Mouse (Mus musculus) 416B (cell line): ENCODE results near the gene Fpr2.
A peak's percentile ranks its signal among the peaks of the same experiment; 100 is the strongest.
"Not testable (repeated sequence)": the region's sequence is repeated elsewhere in the genome, so short reads cannot be mapped to it uniquely, and the experiment has no call there.

Experiments used
- DNase-seq: peaks from one replicate; pipeline ENCODE4 v3.0.0; 2011; ENCODE audit warnings: low read depth

Gene Fpr2

DNA sequence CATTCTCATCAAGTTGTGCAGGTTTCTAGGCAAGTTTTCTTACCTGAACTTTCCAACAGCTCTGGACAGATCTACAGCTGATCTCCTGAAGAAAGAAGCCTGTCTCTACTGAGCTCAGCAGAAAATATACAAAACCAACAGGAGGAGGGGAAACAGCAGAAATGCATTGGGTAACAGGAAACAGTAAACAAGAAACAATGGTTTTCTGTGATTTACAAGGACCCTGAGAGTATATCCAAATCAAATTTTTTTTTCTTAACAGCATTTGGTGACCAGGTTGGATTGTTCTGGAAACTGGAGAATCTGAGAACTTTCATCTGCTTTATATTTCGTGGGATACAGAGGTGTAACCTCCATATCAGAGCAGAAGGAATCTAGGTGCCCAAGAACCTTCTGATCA, 3.8 kb upstream of the Fpr2 start, which contains the start of gene Fpr1:
Fpr1 (minus strand) TSS at position 101 of the 400 bp plus-strand sequence.
- DNase-seq = no peak

DNA sequence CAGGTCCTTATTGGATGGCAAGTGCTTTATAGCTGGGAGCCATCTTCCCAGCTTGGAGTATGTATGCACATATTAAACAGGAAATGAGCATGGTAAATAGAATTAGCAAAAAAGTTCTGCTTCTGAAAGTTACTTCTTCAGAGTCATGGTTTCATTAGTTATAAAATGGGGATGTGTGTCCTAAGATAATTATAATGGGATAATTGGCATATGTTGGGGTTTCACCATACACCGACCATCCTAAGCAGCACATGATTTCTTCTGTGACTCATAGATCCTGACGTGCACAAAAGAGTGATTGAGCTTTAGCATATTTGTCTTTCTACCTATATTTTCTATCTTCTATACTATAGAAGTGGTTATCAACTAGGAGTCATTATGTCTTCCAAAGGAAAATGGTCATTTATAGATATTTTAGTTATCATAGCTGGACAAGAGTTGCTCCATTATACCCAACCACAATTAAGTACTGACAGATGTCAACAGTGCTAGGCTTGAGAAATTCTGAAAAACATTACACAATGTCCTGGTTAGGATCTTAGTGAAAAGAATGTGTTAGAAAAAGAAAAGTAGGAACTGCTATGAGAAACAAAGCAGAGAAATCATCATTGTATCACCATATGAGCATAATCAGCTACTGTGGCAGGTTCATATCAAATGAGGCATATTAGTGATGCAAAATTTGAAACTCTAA, 2.3 kb downstream of the Fpr2 start:
- peak; percentile 64 for DNase-seq

DNA sequence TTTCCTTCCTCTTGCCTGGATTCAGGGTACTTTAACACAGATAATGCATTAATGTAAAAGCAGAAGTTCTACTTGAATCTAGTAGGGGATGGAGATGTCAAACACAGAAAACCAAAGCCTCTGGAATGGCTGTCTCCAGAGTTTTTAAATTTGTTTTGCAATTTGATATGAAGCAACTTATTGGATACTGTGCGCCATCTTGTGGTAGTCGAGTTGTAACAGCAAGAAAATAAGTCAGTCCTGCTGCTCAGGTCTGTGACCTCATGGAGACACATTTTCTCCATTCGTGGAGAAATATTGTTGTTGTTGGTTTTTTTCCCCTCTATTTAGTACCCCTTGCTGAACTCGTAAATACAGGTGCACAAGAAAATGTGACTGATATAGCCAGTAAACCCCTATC, 8.4 kb downstream of the Fpr2 start:
- DNase-seq = peak; percentile 85

DNA sequence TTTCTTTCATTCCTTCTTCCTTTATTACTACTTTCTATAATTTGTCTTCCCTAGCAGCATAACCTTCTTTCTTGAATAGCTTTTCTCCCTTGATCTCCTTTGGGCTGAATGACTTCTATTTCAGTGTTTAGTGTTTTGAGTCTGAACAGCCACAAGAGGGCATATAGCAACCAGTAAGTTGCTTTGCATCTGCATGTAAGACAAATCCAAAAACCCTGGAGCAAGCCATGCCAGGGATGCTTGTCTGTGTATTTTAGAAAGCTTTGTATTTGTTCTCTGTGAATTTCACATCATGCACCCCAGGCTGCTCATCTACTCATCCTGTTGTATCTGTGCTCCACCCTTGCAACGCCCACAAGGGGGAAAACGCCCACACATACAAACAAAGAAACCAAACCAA, 11.6 kb downstream of the Fpr2 start:
- peak; percentile 62 for DNase-seq

DNA sequence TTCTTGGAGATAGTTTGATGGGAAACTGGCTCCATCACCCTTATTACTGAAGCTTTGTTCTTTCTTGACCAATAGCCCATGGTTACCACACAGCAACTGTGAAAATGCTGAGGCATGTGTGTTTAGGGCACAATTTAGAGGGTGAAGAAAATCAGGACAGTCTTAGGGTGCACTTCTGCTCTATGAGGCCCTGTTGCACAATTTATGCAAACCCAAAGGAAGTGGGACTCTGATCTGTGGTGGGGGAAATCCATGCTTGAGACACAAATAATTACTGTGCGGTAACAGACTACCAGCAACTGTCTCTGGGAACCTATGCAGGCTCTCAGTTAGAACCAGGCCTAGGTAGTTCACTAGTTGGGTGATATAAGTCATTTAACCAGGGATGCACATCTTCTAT, 13.1 kb downstream of the Fpr2 start:
- DNase-seq = peak; percentile 72

DNA sequence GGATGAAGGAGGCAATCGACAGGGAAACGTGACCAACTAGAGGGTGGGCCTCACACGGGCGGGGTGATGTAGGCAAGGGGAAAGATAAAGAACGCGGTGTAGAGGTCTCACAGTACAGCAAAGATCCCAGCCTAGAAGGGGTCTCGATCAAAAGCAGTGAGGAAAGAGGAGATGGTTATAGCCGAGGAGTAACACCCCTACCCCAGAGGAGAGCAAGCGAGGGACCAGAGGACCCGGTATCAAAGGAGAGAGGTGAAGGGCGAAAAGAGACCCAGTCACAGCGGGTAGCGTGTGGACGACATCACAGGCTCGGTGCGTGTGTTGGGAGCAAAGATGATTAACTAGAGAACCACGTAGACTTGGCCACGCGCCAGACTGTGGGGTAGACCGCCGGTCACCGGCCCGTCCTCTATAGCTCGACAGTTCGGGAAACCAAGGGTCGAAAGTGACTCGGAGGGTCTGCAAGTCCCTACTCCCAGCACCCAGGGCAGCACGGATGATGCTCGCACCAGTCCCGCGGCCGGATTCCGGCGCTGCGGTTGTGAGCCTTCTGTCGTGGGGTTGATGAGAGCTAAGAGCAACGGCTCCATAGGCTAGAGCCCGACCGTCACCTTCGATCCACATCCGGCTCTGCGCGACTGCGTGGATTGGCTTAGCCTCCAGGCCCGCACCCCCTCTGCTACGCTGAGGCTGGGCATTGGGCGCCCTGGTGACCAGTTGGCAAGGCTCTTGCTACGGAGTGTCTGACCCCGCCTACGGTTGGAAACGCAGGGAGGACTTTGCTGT, 22.2 kb downstream of the Fpr2 start:
- no peak for DNase-seq

DNA sequence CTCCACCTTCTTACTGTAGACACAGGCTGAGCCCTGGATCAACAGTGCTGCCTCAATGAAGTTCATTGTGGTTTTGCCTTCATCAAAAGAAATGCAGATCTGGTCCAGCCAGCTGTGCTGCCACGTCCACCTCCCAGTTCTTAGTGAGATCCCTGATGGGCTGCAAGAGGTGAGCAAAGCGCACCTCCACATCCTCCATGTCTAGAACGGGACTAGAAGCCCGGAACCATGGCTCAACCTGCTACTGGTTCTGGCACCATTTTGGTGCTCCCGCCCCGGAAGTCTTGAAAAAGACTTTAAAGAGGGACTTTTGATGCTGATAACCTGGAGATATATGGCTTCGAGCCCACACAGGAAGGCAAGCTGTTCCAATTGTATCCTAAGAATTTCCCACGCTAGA, 25.0 kb downstream of the Fpr2 start:
- DNase-seq = not testable (repeated sequence)

DNA sequence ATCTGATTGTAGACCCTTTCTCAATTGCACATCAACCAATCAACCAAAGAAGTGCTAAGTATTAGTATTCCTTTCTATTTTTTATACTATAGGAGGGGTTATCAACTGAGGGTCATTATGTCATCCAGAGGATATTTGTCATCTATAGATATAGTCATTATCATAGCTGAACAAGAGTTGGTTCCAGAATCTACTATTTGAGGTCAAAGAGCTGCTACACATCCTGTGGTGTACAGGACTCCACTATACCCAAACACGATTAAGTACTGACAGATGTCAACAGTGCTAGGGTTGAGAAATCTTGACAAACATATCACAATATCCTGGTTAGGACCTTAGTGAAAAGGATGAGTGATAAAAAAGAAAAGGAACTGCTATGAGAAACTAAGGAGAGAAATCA, 29.8 kb downstream of the Fpr2 start:
- no peak for DNase-seq

DNA sequence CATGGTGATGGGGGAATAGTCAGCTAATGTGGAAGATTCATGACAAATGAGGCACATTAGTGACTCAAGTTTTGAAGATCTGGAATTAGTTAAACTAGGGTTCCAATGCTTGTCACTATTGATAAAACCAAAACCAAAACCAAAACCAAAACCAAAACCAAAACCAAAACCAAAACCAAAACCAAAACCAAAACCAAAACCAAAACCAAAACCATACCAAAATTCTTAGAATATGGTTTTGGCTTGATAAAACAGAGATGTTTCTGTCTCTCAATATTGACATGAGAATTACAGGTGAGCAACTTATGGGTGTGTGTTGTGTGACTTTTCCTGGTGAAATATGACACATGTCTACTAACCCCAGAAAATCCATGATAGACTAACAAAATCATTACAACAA, 30.2 kb downstream of the Fpr2 start:
- DNase-seq = no peak
